Mouse (Mus musculus) left cerebral cortex, postnatal 25 days (tissue): ENCODE results near the gene Creb5. TPM values are rescaled to one million over a fixed set of nuclear protein-coding genes. Genes with fewer than 3 reads are reported as not detected.

ENCODE experiments used
- DNase-seq, 2 experiments: peaks; one replicate each; pipeline ENCODE4 v3.0.0; 2022; ENCODE audit warnings: low spot score in 2 of 2, mixed read lengths in 1 of 2
- intact Hi-C: fragments of 180-260 bp; cut with DNase I; formaldehyde crosslinking; loops from one replicate; pipeline ENCODE4 v1.15.1; 2025
- total RNA-seq, 2 experiments: library from RNA; stranded (reverse); gene quantifications; 2 replicates each; pipeline ENCODE4 v1.2.3; 2021

The Creb5 gene
- total RNA-seq, 2 experiments from 2014 or later, result 3.2 to 3.9 TPM

GRCm38 (mm10) chr6:53515611-53516010 lies 228.5 kb downstream of the Creb5 start:
- intact Hi-C loops, result no loop called here
- DNase-seq, result no peak

GRCm38 (mm10) chr6:53517371-53517945 lies 230.4 kb downstream of the Creb5 start:
- DNase-seq, result no peak
- intact Hi-C loops, result no loop called here

GRCm38 (mm10) chr6:53523743-53524497 lies 236.8 kb downstream of the Creb5 start:
- intact Hi-C loops, result no loop called here
- DNase-seq, result no peak

GRCm38 (mm10) chr6:53526460-53526859 lies 239.4 kb downstream of the Creb5 start:
- intact Hi-C loops, result no loop called here
- no peak for DNase-seq

- no peak for DNase-seq
- intact Hi-C loops, result no loop called here
These were observed 243.7 kb downstream of the Creb5 start for GRCm38 (mm10) chr6:53530742-53531141.

GRCm38 (mm10) chr6:53531461-53531860 lies 244.4 kb downstream of the Creb5 start:
- DNase-seq, result no peak
- intact Hi-C loops, result no loop called here

GRCm38 (mm10) chr6:53537530-53537929 lies 250.5 kb downstream of the Creb5 start:
- intact Hi-C loops, result no loop called here
- no peak for DNase-seq

- intact Hi-C loops, result no loop called here
- no peak for DNase-seq
These were observed 254.7 kb downstream of the Creb5 start for GRCm38 (mm10) chr6:53541798-53542197.

GRCm38 (mm10) chr6:53545483-53545900 lies 258.4 kb downstream of the Creb5 start:
- no peak for DNase-seq
- intact Hi-C loops, result no loop called here

GRCm38 (mm10) chr6:53545989-53546388 lies 258.9 kb downstream of the Creb5 start:
- DNase-seq, result no peak
- intact Hi-C loops, result no loop called here

GRCm38 (mm10) chr6:53548236-53548635 lies 261.2 kb downstream of the Creb5 start:
- no peak for DNase-seq
- intact Hi-C loops, result no loop called here

GRCm38 (mm10) chr6:53549409-53549808 lies 262.3 kb downstream of the Creb5 start:
- DNase-seq, result no peak
- intact Hi-C loops, result no loop called here

GRCm38 (mm10) chr6:53556050-53556449 lies 269.0 kb downstream of the Creb5 start:
- DNase-seq, result no peak
- intact Hi-C loops, result no loop called here

- intact Hi-C loops, result no loop called here
- DNase-seq, result peak in 1 of 2 experiments; percentile 27
These were observed 273.9 kb downstream of the Creb5 start for GRCm38 (mm10) chr6:53560928-53561327.

GRCm38 (mm10) chr6:53562586-53562985 lies 275.5 kb downstream of the Creb5 start:
- intact Hi-C loops, result no loop called here
- no peak for DNase-seq

GRCm38 (mm10) chr6:53563546-53564185 lies 276.6 kb downstream of the Creb5 start:
- intact Hi-C loops, result no loop called here
- DNase-seq, result no peak

GRCm38 (mm10) chr6:53569436-53569835 lies 282.4 kb downstream of the Creb5 start:
- DNase-seq, result no peak
- intact Hi-C loops, result no loop called here

- DNase-seq, result no peak
- intact Hi-C loops, result loop anchor here (5.0 kb wide), 1 partner anchor 81 kb away; no protein-coding TSS in a partner anchor
These were observed 283.8 kb downstream of the Creb5 start for GRCm38 (mm10) chr6:53570906-53571305.

- no peak for DNase-seq
- intact Hi-C loops, result loop anchor here (5.0 kb wide), 1 partner anchor 81 kb away; no protein-coding TSS in a partner anchor
These were observed 284.6 kb downstream of the Creb5 start for GRCm38 (mm10) chr6:53571571-53572122.

GRCm38 (mm10) chr6:53572456-53572855 lies 285.4 kb downstream of the Creb5 start:
- no peak for DNase-seq
- intact Hi-C loops, result loop anchor here (5.0 kb wide), 1 partner anchor 80 kb away; no protein-coding TSS in a partner anchor
